Mouse (Mus musculus) cerebellum, postnatal 25 days (tissue): ENCODE data around the gene Pabpn1.
"Not testable (repeated sequence)": the region's sequence is repeated elsewhere in the genome, so short reads cannot be mapped to it uniquely, and the experiment has no call there.

Experiments used
- DNase-seq, 2 experiments: peaks; one replicate each; pipeline ENCODE4 v3.0.0; 2021; ENCODE audit warnings: mixed read lengths in 2 of 2

Gene Pabpn1

DNA sequence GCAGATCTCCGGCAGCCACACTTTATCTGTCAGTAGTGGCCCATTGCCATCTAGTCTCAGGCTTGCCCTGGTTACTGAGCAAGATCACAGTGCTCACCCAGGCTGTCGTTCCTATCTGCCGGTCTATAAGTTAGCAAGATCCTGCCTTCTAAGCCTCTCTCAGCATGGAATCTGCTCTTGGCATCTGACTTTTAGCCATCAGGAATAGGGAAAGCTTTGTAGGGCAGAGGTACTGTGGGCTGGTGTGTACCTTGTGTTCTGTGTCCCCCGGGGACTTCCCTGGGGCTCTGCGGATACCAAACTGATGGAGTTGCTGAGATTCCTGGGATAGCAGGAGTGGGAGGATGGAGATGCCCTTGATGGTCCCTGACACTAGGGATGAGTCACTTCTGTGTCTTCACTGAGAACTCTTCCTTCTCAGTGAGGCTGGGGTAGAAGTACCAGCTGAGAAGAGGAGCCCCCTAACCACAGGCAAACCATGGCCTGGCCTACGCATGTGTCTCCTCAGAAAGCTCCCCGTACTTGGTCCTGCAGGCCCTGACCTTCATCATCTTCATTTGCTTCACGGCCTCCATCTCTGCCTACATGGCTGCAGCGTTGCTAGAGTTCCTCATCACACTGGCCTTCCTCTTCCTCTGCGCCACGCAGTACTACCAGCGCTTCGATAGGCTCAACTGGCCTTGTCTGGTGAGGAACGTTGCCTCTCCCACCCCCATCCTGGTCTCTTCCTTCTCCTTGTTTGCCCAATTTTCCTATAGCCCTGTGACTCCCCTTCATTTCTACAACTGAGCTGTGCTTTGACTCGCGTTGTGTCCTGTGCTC, 45.3 kb downstream of the Pabpn1 start:
- no peak for DNase-seq

DNA sequence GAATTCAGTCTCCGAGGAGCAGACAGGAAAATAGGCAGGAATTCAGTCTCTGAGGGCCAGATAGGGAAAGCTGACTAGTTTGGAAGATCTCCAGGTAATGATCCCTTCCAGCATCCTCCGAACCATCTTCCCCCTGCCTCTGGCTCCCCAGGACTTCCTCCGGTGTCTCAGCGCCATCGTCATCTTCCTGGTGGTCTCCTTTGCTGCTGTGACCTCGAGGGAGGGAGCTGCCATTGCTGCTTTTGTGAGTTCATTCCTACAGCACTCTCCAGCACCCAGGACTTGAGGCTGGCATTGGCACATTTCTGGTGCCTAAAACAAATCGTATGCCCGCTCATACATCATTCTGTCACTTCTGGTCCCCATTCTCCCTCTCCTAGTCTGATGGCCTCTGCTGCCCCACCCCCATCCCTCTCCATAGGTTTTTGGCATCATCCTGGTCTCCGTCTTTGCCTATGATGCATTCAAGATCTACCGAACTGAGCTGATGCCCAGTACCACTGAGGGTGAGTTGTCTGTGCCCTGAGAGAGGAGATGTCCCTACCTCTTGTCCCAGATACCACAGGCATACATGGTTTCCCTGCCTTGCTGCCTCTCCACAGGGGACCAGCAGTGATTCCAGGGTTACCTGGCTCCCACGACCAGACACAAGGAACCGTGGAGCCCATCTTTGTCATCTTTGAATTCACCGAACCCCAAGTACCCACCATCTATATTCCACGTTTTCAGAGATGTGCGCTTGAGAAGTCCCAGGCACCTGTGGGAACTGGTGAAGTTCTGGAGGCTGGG, 46.3 kb downstream of the Pabpn1 start:
- no peak for DNase-seq

DNA sequence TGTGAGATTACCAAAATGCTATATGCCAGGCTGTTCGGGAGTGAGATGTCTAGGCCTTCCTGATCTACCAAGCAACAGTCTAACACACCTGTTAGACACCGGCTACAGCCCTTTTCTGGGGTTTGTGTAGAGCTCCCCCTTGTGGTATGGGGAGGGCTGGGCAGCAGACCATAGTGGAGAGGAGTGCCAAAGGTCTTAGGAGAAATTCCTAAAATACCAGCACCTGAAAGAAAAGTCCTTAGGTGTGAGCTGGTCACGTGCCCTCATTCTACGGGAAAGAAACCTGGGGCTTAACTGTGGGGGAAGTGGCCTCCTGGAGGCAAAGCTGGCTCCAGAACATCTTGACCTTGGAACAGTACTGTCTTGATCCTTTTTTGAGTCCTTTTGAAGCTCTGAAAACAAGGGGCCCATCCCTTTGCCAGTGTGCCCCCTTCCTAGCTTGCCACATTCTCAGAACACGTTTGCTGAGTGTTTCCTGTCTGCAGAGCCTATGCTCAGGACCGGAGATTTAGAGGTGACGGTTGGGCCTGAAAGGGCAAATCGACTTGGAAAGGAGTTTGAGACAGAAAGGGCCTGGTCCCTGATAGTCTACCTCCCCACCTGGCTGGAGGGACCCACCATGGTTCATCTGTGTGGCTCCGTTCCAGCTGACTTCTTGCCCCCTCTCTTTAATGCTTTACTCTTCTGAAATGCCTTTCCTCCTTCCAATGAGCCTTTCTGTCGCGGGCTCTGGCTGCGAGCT, 47.3 kb downstream of the Pabpn1 start:
- peak; percentile 62 to 75 for DNase-seq

DNA sequence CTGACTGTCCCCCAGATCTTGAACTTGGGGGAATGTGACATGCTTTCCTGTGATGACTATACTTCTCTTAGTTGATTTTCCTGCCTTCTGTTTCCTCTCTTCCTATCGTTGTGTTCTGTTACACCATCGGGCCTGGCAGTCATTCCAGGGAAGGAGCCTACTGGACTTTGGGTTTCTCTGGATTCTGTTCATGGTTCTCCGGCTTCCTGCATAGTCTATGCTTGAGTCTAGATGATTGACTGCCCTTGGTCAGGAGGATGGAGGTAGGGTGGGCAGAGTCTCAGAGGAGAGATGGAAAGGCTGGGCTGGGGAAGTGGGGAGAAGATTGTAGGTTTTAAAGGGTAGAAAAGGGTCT, 47.9 kb downstream of the Pabpn1 start:
- no peak for DNase-seq

DNA sequence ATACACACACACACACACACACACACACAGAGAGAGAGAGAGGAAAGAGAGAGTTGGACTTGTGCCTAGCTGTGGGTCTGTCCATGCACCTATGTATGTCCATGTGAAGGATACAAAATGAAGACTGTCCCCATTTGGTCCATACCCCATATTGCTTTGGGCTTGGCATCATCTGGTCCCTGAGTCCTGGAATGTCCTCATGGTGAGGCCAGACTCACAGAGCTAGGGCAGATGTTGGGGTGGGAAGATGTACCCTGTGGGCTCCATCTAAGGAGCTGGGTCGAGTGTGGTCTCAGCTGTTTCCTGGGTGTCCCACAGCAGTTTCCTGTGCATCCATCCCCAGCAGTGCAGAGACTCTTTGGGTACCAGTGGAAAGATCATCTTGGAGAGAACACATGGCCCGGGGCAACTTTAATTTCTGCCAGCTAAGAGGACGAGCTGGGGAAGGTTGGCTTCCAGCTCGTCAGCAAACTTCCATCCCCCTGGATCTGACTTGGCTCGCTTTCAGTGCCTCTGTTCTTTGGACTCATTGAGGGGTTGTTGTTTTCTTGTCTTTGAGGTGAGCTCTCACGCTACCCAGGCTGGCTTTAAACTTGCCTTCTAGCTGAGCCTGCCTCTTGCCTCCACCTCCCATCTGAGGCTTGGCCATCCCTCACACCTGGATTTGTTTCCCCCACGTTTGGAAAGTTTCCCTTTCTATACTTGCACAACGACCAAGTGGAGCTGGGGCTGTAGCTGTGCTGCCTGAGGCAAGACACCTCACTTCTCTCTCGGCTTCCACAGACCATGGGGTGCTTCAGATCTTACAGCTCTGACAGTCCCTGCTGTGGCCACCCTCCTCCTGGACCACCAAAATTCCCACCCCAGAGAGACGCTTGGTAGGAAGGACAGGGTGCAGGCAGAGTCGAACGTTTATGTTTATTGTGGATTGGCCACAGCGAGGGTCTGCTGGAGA, 49.0 kb downstream of the Pabpn1 start:
- no peak for DNase-seq

DNA sequence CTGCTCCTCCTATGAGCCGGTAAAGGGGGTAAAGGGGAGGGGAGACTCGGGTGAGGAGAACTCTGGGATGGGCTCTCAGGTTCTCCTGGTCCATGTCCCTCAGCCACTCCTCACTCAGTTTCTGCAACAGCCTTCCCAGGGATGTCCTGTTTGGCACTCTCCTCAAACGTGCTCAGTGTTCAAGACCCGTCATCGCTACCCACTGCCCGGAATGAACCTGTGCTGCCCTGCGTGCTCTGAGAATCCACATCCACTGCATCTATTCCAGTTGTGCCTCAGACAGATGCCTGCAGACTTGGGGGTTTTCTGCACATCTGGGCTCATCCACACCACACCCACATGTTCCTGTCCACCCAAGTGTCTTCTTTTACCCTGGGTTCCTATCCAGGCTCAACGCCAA, 50.2 kb downstream of the Pabpn1 start:
- no peak for DNase-seq

DNA sequence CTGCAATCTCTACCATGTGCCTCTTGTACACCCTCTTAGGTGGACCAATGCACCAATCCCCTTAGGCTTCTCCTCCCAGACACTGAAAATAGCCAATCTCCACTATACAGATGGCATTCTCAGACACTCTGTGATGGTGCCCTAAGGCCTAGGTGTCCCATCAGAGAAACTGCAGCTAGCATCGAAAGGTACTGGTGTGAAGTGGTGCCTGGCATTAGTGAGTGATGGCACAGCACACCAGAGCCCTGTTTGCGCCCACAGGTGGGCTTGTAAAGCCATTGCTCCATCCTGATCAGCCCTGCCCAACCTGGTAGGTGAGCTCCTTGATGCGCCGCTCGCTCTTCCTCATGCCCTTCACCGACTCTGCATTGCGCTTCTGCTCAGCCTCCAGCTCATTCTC, 51.7 kb downstream of the Pabpn1 start:
- no peak for DNase-seq

DNA sequence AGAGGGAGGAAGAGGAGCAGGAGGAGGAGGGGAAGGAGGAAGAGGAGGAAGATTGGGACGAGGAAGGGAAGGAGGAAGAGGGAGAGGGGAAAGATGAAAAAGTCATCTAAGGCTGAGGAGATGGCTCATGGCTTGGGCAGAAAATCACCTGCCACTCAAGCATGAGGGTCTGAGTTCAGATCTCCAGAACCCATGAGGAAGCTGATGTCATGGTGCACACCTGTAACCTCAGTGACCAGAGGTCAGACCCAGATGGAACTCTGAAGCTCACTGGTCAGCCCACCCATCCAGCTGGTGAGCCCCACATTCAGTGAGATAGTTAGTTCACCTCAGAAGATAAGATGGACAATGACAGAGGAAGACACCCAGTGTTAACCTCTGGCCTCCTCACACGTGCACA, 52.6 kb downstream of the Pabpn1 start:
- no peak for DNase-seq

DNA sequence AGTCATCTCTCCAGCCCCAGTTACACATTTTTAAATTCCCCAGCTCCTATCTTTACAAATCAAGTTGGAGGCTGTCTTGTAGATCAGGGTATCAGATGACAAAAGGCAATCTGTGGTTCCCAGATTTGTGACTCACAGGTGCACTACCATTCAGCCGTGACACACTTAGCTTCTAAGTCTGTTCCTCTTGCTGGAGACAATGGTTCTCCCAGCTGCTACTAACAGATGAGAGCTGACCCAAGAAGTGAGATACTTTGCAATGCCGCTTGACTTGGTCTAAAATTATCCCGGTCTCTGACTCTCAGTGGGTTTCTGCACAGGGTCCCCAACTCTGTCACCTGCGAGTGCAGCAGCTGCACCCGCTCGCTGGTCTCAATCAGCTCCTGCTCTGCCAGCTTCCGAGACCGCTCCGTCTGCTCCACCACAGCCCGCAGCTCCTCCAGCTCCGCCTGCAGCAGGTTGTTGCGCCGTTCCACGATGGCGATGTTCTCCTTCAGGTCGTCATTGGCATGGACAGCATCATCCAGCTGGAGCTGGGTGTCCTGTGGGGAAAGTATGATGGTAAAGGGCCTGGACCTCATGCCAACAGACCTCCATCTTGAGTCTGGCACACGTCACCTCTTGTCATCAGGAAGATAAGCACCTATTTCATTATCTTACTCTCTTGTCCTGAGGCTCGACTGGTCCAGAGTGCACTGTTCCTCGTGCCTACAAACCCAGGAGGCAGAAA, 53.8 kb downstream of the Pabpn1 start:
- DNase-seq, result no peak

DNA sequence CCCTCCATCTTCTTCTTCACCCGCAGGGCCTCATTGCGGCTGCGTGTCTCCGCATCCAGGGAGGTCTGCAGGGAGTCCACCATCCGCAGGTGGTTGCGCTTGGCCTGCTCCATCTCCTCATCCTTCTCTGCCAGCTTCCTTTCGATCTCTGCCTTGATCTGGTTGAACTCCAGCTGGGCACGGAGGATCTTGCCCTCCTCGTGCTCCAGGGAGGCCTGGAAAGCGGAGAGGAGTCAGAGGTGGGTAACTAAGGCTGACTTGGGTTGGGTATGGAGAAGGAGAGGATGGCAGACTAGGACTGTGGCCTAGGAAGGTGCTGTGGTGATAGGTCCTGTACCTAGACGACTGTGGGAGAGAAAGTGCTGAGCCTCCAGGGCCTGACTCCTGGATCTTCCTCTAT, 54.7 kb downstream of the Pabpn1 start:
- DNase-seq, result not testable (repeated sequence)
